In the genomic region with DNA sequence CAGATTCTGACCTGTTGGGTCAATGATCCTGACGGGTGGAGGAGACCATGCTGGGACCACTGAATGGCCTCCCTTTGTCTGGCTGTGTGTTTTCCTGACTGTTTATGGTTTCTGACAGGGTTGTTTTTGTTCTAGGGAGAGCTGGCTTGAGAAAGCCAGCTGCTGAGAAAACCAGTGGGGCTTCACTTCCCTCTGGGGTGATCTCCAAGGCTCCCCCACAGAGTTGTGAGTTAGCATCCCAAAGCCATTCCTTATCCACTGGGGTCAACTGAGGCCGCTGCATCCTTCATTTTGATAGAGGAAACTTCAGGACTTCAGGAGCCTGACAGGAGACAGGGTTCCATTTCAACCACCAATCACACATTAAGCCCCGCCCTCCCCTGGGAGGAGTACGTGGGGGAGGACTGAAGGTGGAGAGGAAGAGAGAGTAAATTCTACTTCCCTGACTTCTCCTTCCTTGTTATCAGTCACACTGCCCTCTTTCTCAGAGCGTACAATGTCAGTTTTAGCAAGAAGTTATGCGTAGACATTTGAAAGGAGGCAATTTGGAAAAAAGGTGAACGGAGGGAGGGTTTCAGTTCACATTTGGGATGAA, we compare ENCODE assay signal across 8 mouse cellular contexts. TPM values are rescaled to one million over a fixed set of nuclear protein-coding genes. Genes with fewer than 3 reads are reported as not detected.
A peak's percentile ranks its signal among the peaks of the same experiment; 100 is the strongest.
DNase-seq lines count a peak whose midpoint lies in the region; ATAC-seq and TF ChIP-seq lines count a peak whose summit lies in the region.

No protein-coding gene starts in this region.

- H3K9ac ChIP-seq in heart, embryonic 14.5 days (ENCODE audit: low read length) = peak overlapping the region; percentile 58

- H3K4me3 ChIP-seq in heart, embryonic 14.5 days (ENCODE audit: control insufficient read depth in 1 of 2, insufficient read depth in 1 of 2, low read depth in 1 of 2, low read length in 2 of 2) = peak overlapping the region; percentile 18 to 37
- peak overlapping the region; percentile 40; the same call in 1 of the 2 replicates for H3K4me3 ChIP-seq in spleen, adult 2 months (ENCODE audit: extremely low read depth, insufficient read depth, insufficient read length)

- DNase-seq in ovary, adult 18-20 months (ENCODE audit: low spot score) = peak; percentile 35
- no peak for DNase-seq in ovary, postnatal 10 days (ENCODE audit: low spot score)
- peak; percentile 77 for DNase-seq in embryo, embryonic 10.5 days (ENCODE audit: low spot score)
- peak; percentile 50 for DNase-seq in kidney, postnatal 14 days
- DNase-seq in lung, postnatal 4 days = peak; percentile 29 to 35
- DNase-seq in spleen, adult 2 months (ENCODE audit: low read depth in 1 of 2, low spot score in 2 of 2) = peak; percentile 31 to 62
- DNase-seq in frontal cortex, postnatal 10 days (ENCODE audit: low spot score in 2 of 2) = no peak

- H3K27me3 ChIP-seq in heart, embryonic 14.5 days (ENCODE audit: control insufficient read depth, insufficient read depth, low read length) = no peaks in the 10 kb centered on the region
- H3K27me3 ChIP-seq in spleen, adult 2 months (ENCODE audit: control insufficient read depth, insufficient read depth, low read length) = no peaks in the 10 kb centered on the region

- no peaks in the 10 kb centered on the region for H3K9me3 ChIP-seq in heart, embryonic 14.5 days (ENCODE audit: control insufficient read depth, low read length)

- 0 out of 2 replicates have a peak, but pooled peaks have one; percentile 8 for TF ChIP-seq POLR2A in spleen, adult 2 months (IDR thresholded peaks at IDR 0.05; ENCODE audit: low read depth, low read length)

- no peaks in the 10 kb centered on the region for H3K36me3 ChIP-seq in heart, embryonic 14.5 days (ENCODE audit: control insufficient read depth, insufficient read depth, low read length)
- no peaks in the 10 kb centered on the region for H3K36me3 ChIP-seq in spleen, adult 2 months (ENCODE audit: control insufficient read depth, insufficient read depth, low read length)

- 17% methylated on average over 7 of the region's 7 CpGs for WGBS in heart, embryonic 14.5 days
- WGBS in spleen, adult 2 months = 27% methylated on average over 7 of the region's 7 CpGs

- H3K27ac ChIP-seq in heart, embryonic 14.5 days (replicated peaks in 1 of 2; ENCODE audit: control insufficient read depth in 1 of 2, insufficient read depth in 1 of 2, low read depth in 2 of 2, low read length in 2 of 2) = no peak overlapping the region
- H3K27ac ChIP-seq in spleen, adult 2 months (ENCODE audit: insufficient read depth, low read length) = peak overlapping the region; percentile 46

- ATAC-seq in heart, embryonic 14.5 days (ENCODE audit: insufficient number of reproducible peaks, insufficient read depth, low FRiP score, low read depth) = no peak

- peaks cover 18 to 25% of the 10 kb centered on the region in 2 experiments for H3K4me1 ChIP-seq in heart, embryonic 14.5 days (ENCODE audit: control insufficient read depth in 2 of 2, insufficient read depth in 2 of 2, low read length in 2 of 2)
- peaks cover 10% of the 10 kb centered on the region; the same call in 1 of the 2 replicates for H3K4me1 ChIP-seq in spleen, adult 2 months (ENCODE audit: control insufficient read depth, insufficient read depth, insufficient read length)

- no peak for TF ChIP-seq CTCF in spleen, adult 2 months (IDR thresholded peaks at IDR 0.05; ENCODE audit: extremely low read depth, insufficient read depth, insufficient read length, insufficient replicate concordance)

- peak overlapping the region; percentile 66 for H3K4me2 ChIP-seq in heart, embryonic 14.5 days (ENCODE audit: low read length)

RNA-seq across cellular contexts. Expression of a gene that starts 49.3 kb away (rescaled TPM):
- 18.8 and 19.2 TPM in 2 replicates for polyA plus RNA-seq in heart, embryonic 14.5 days (2014; fragmentation: Nextera tagmentation; extraction: Ambion mirVana)
- polyA plus RNA-seq in spleen, adult 2 months (2012; rRNA removed) = 2.1 and 2.8 TPM in 2 replicates

Comparison
In these comparisons a context has a peak if more than half of its experiments do, and no peak if none do; other contexts are left out.
1. DNase-seq: peak in ovary, adult 18-20 months (single experiment), embryo, embryonic 10.5 days (single experiment), kidney, postnatal 14 days (single experiment), lung, postnatal 4 days (2 of 2) and spleen, adult 2 months (2 of 2); none in ovary, postnatal 10 days (single experiment) and frontal cortex, postnatal 10 days (0 of 2).